Mouse (Mus musculus) forebrain, embryonic 15.5 days (tissue): ENCODE results near the gene Ndufa11. TPM values are rescaled to one million over a fixed set of nuclear protein-coding genes. Genes with fewer than 3 reads are reported as not detected.

ENCODE experiments used
- ATAC-seq: fragments of 200-750 bp; cut with Nextera tagmentation; replicated peaks from 2 replicates; pipeline ENCODE4 v1.8.0; 2017; ENCODE audit warnings: mild to moderate bottlenecking, moderate TSS enrichment, moderate library complexity
- H3K27ac ChIP-seq: fragments of 300-500 bp; sonication (generic); replicated peaks from 2 replicates; pipeline ENCODE4 v1.5.1; 2015; ENCODE audit warnings: mild to moderate bottlenecking, inconsistent platforms
- H3K27me3 ChIP-seq: fragments of 300-500 bp; sonication (generic); 2 replicates; pipeline ENCODE4 v1.6.1; 2015; ENCODE audit warnings: inconsistent platforms
- H3K36me3 ChIP-seq: fragments of 300-500 bp; sonication (generic); 2 replicates; pipeline ENCODE4 v1.6.1; 2015; ENCODE audit warnings: mild to moderate bottlenecking, inconsistent platforms
- H3K4me1 ChIP-seq: fragments of 300-500 bp; sonication (generic); 2 replicates; pipeline ENCODE4 v1.6.1; 2015; ENCODE audit warnings: inconsistent platforms
- H3K4me2 ChIP-seq: fragments of 300-500 bp; sonication (generic); replicated peaks from 2 replicates; pipeline ENCODE4 v1.6.1; 2015; ENCODE audit warnings: mild to moderate bottlenecking, inconsistent platforms
- H3K4me3 ChIP-seq: fragments of 300-500 bp; sonication (generic); 2 replicates; pipeline ENCODE4 v1.5.1; 2015; ENCODE audit warnings: mild to moderate bottlenecking, inconsistent platforms
- H3K9ac ChIP-seq: fragments of 300-500 bp; sonication (generic); replicated peaks from 2 replicates; pipeline ENCODE4 v1.6.1; 2015; ENCODE audit warnings: mild to moderate bottlenecking, inconsistent platforms
- H3K9me3 ChIP-seq: fragments of 300-500 bp; sonication (generic); 2 replicates; pipeline ENCODE4 v1.6.1; 2016; ENCODE audit warnings: inconsistent platforms
- WGBS: fragments of 180-500 bp; shearing (Covaris S2); methylation state at CpG from one replicate; pipeline ENCODE4 v1.1.7; 2015; ENCODE audit warnings: mixed read lengths; 5-methylcytosine and 5-hydroxymethylcytosine counted together
- polyA plus RNA-seq: library from polyadenylated mRNA; unstranded; fragments of >200 nt; fragmentation: Nextera tagmentation; extraction: Ambion mirVana; gene quantifications from 2 replicates; pipeline ENCODE4 v1.2.1, GENCODE M21; 2015

Ndufa11 gene
- polyA plus RNA-seq, 1 experiment from 2014 or later, result 425 TPM

- H3K36me3 ChIP-seq, result peaks cover 25% of the 10 kb centered on the region
- H3K9ac ChIP-seq, result no peak overlapping the region
- no peak overlapping the region for H3K4me2 ChIP-seq
- no peaks in the 10 kb centered on the region for H3K27me3 ChIP-seq
- WGBS, result 85% methylated on average over 11 of the region's 11 CpGs
- no peak overlapping the region for H3K27ac ChIP-seq
- no peak for ATAC-seq
- peaks cover 19% of the 10 kb centered on the region for H3K4me1 ChIP-seq
- no peaks in the 10 kb centered on the region for H3K9me3 ChIP-seq
- no peak overlapping the region for H3K4me3 ChIP-seq
Observed at GRCm38 (mm10) chr17:56723419-56724161, 6.0 kb downstream of the Ndufa11 start.

- H3K27ac ChIP-seq, result no peak overlapping the region
- H3K9me3 ChIP-seq, result no peaks in the 10 kb centered on the region
- ATAC-seq, result no peak
- no peaks in the 10 kb centered on the region for H3K27me3 ChIP-seq
- H3K36me3 ChIP-seq, result peaks cover 18% of the 10 kb centered on the region
- no peak overlapping the region for H3K4me2 ChIP-seq
- 15% methylated on average over 7 of the region's 7 CpGs for WGBS
- no peak overlapping the region for H3K9ac ChIP-seq
- no peak overlapping the region for H3K4me3 ChIP-seq
- H3K4me1 ChIP-seq, result peaks cover 18% of the 10 kb centered on the region
Observed at GRCm38 (mm10) chr17:56727029-56727649, 9.6 kb downstream of the Ndufa11 start.

DNA sequence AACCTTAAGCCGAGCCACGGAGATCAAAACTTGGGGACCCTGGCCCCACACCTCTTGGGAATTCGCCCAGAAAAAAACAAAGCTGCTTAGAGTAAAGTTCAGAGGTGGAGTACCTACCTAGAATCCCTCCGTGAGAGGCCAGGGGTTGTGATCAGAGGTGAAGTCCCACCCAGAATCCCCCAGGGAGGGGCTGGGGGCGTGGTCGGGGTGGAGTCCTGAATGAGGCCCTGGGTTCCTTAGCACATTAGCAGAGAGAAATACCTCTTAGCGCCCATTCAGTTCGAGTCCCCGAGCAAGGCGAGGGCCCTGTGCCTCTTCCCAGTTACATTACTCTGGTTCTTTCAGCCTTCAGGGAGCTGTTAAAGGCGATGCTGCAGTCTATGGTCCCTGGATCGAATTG is 10.1 kb downstream of the Ndufa11 start:
- WGBS, result 13% methylated on average over 12 of the region's 12 CpGs

GRCm38 (mm10) chr17:56728117-56728516 is 10.6 kb downstream of the Ndufa11 start:
- WGBS, result 43% methylated on average over 12 of the region's 12 CpGs
- Histone ChIP-seq H3K4me1 (peaks cover 18% of the 10 kb centered on the region), H3K4me3 (no peak overlapping the region), H3K9me3 (no peaks in the 10 kb centered on the region), H3K27me3 (no peaks in the 10 kb centered on the region), H3K36me3 (peaks cover 8% of the 10 kb centered on the region; the same call in 1 of the 2 replicates), H3K4me2 (no peak overlapping the region), H3K27ac (no peak overlapping the region), H3K9ac (no peak overlapping the region)
- no peak for ATAC-seq

More for the DNA sequence above, 10.1 kb downstream of the Ndufa11 start:
- ATAC-seq, result no peak
- no peak overlapping the region for H3K9ac ChIP-seq
- H3K9me3 ChIP-seq, result no peaks in the 10 kb centered on the region
- peaks cover 18% of the 10 kb centered on the region for H3K4me1 ChIP-seq
- H3K27me3 ChIP-seq, result no peaks in the 10 kb centered on the region
- no peak overlapping the region for H3K4me2 ChIP-seq
- H3K36me3 ChIP-seq, result peaks cover 13% of the 10 kb centered on the region
- no peak overlapping the region for H3K27ac ChIP-seq
- H3K4me3 ChIP-seq, result no peak overlapping the region

GRCm38 (mm10) chr17:56729151-56729550 is 11.6 kb downstream of the Ndufa11 start:
- H3K4me1 ChIP-seq, result peaks cover 18% of the 10 kb centered on the region
- no peak overlapping the region for H3K4me3 ChIP-seq
- no peak overlapping the region for H3K4me2 ChIP-seq
- peaks cover 3% of the 10 kb centered on the region; the same call in 1 of the 2 replicates for H3K36me3 ChIP-seq
- no peaks in the 10 kb centered on the region for H3K27me3 ChIP-seq
- no peaks in the 10 kb centered on the region for H3K9me3 ChIP-seq
- no peak overlapping the region for H3K27ac ChIP-seq
- WGBS, result 37% methylated on average over 6 of the region's 6 CpGs
- no peak overlapping the region for H3K9ac ChIP-seq
- ATAC-seq, result no peak

GRCm38 (mm10) chr17:56729656-56730055 is 12.1 kb downstream of the Ndufa11 start:
- WGBS, result 32% methylated on average over 2 of the region's 2 CpGs
- Histone ChIP-seq H3K9me3 (no peaks in the 10 kb centered on the region), H3K4me3 (no peak overlapping the region), H3K4me2 (no peak overlapping the region), H3K4me1 (peaks cover 18% of the 10 kb centered on the region), H3K9ac (no peak overlapping the region), H3K27me3 (no peaks in the 10 kb centered on the region), H3K27ac (no peak overlapping the region), H3K36me3 (peaks cover 3% of the 10 kb centered on the region; the same call in 1 of the 2 replicates)
- no peak for ATAC-seq

DNA sequence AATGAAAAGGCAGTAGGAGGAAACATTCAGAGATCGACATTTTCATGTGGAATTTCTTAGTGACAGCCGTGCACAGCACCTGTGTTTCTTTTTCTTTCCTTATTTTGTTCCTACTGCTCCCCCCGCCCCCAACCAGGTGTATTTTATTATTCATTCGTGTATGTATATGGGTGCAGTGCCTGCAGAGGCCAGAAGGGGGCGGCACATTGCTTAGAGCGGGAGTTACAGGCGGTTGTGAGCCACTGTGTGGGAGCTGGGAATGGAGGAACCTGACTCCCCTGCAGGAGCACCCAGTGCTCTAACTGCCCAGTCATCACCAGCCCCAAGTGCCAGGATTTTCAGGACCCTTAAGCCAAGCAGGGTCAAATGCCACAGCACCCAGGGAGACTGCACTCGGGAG is 19.0 kb downstream of the Ndufa11 start:
- Histone ChIP-seq H3K9ac (no peak overlapping the region), H3K27me3 (no peaks in the 10 kb centered on the region), H3K9me3 (no peaks in the 10 kb centered on the region), H3K4me3 (no peak overlapping the region), H3K27ac (no peak overlapping the region), H3K36me3 (no peaks in the 10 kb centered on the region), H3K4me2 (no peak overlapping the region), H3K4me1 (no peaks in the 10 kb centered on the region)
- WGBS, result 52% methylated on average over 8 of the region's 8 CpGs
- no peak for ATAC-seq

- H3K9me3 ChIP-seq, result no peaks in the 10 kb centered on the region
- no peak overlapping the region for H3K9ac ChIP-seq
- no peaks in the 10 kb centered on the region for H3K36me3 ChIP-seq
- 88% methylated on average over 10 of the region's 10 CpGs for WGBS
- H3K4me3 ChIP-seq, result no peak overlapping the region
- no peaks in the 10 kb centered on the region for H3K4me1 ChIP-seq
- no peaks in the 10 kb centered on the region for H3K27me3 ChIP-seq
- no peak overlapping the region for H3K4me2 ChIP-seq
- no peak for ATAC-seq
- no peak overlapping the region for H3K27ac ChIP-seq
Observed at GRCm38 (mm10) chr17:56738221-56738620, 20.7 kb downstream of the Ndufa11 start.

DNA sequence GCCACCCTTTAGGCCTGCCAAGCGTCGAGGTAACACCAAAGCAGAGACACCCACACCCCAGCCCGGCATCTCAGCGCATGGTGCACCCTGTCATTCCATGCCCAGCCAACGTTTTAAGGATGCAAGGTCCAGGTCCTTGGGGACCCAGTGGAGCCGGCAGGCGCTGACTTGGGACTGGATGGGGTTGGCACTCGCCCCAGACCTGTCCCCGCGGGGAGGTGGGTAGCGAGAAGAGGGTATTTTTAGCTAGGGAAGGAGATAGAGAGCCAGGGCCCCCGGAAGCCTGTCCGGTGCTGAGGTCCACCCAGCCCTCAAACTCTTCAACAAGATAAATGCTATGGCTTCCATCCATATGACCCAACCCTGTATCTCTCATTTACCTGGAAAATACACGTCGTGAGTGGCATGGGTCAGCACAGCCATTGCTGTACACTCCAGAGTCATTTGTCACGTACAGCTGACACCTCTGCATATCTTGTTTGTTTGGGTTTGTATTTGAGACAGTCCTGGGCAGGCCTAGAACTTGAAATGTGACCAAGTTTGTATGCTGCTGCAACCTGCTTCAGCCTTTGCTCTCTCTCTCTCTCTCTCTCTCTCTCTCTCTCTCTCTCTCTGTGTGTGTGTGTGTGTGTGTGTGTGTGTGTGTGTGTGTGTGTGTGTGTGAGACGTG is 22.7 kb downstream of the Ndufa11 start:
- no peaks in the 10 kb centered on the region for H3K9me3 ChIP-seq
- H3K4me2 ChIP-seq, result no peak overlapping the region
- H3K9ac ChIP-seq, result no peak overlapping the region
- H3K4me3 ChIP-seq, result no peak overlapping the region
- no peaks in the 10 kb centered on the region for H3K36me3 ChIP-seq
- H3K27me3 ChIP-seq, result no peaks in the 10 kb centered on the region
- no peak overlapping the region for H3K27ac ChIP-seq
- no peak for ATAC-seq
- H3K4me1 ChIP-seq, result no peaks in the 10 kb centered on the region
- 81% methylated on average over 17 of the region's 17 CpGs for WGBS

GRCm38 (mm10) chr17:56740788-56741160 is 23.2 kb downstream of the Ndufa11 start:
- Histone ChIP-seq H3K27ac (no peak overlapping the region), H3K9ac (no peak overlapping the region), H3K4me3 (no peak overlapping the region), H3K27me3 (no peaks in the 10 kb centered on the region), H3K4me1 (no peaks in the 10 kb centered on the region), H3K9me3 (no peaks in the 10 kb centered on the region), H3K36me3 (no peaks in the 10 kb centered on the region), H3K4me2 (no peak overlapping the region)
- 80% methylated on average over 17 of the region's 17 CpGs for WGBS
- no peak for ATAC-seq

DNA sequence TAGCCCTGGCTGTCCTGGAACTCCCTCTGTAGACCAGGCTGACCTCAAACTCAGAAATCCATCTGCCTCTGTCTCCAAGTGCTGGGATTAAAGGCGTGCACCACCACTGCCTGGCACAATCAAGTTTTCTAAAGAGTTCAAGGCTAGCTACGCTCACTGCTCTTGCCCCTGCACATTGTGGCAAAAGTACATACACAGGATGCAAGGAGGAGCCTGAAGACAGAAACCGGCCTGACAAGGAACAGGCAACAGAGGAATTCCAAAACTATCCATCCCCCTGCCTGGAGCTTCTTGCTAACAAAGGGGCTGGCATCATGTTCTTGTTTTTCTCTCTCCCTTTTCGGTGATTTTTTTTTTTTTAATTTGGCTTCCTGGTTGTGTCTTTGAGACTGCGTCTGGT is 26.6 kb downstream of the Ndufa11 start:
- Histone ChIP-seq H3K27me3 (no peaks in the 10 kb centered on the region), H3K4me3 (no peak overlapping the region), H3K36me3 (no peaks in the 10 kb centered on the region), H3K27ac (no peak overlapping the region), H3K9ac (no peak overlapping the region), H3K4me2 (no peak overlapping the region), H3K9me3 (no peaks in the 10 kb centered on the region), H3K4me1 (no peaks in the 10 kb centered on the region)
- WGBS, result 61% methylated on average over 5 of the region's 5 CpGs
- no peak for ATAC-seq

DNA sequence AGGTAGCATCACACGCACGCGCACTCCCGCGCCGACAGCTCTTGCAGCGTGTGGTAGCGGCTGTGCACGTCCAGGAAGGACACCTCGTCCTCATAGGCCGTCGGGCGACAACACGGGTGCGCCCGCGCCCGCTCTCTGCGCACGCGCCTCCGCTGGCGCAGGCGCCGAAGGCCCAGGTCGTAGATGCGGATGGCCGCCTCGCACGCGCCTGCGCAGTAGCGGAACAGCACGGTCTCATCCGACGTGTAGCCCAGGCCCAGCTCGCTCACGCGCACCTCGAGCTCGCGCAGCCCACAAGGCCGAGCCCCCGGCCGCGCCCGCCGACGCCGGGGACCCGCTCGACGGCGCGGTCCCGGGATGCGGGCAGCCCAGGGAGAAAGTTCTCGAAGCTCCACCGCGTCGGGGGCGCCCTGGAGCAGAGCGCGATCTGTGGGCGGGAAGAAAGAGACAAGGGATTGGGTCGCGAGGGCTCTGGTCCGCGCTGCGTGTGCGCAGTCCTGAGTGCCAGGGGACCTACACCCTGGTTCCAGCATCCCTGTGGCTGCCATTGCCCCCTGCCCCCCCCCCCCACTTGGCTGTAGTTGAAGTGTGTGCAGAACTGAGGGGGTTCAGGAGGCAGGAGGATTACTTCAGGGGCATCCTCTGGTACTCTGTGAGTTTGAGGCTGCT is 34.0 kb downstream of the Ndufa11 start:
- Histone ChIP-seq H3K9me3 (no peaks in the 10 kb centered on the region), H3K4me3 (peak overlapping the region; percentile 40), H3K4me2 (peak overlapping the region; percentile 55), H3K36me3 (no peaks in the 10 kb centered on the region), H3K27me3 (peaks cover 45% of the 10 kb centered on the region), H3K4me1 (no peaks in the 10 kb centered on the region), H3K27ac (no peak overlapping the region), H3K9ac (no peak overlapping the region; the same call in 1 of the 2 replicates)
- WGBS, result 17% methylated on average over 71 of the region's 71 CpGs
- ATAC-seq, result peak; percentile 85
